Mouse (Mus musculus) heart, embryonic 16.5 days (tissue): Measurements from ENCODE around the gene Zc3hav1. TPM values are rescaled to one million over a fixed set of nuclear protein-coding genes. Genes with fewer than 3 reads are reported as not detected.
A peak's percentile ranks its signal among the peaks of the same experiment; 100 is the strongest.
"Not testable (repeated sequence)": the region's sequence is repeated elsewhere in the genome, so short reads cannot be mapped to it uniquely, and the experiment has no call there.

ENCODE experiments used
- ATAC-seq: fragments of 200-750 bp; cut with Nextera tagmentation; replicated peaks from 2 replicates; pipeline ENCODE4 v1.8.0; 2017; ENCODE audit warnings: moderate number of reproducible peaks; ENCODE audit not compliant: insufficient read depth, low FRiP score; ENCODE audit errors: extremely low read depth
- H3K27ac ChIP-seq: fragments of 300-500 bp; sonication (generic); 2 replicates; pipeline ENCODE4 v1.5.1; 2014; ENCODE audit warnings: mild to moderate bottlenecking, low read length, control low read depth, moderate library complexity
- H3K27me3 ChIP-seq: fragments of 300-500 bp; sonication (generic); 2 replicates; pipeline ENCODE4 v1.6.1; 2014; ENCODE audit warnings: low read length, mixed read lengths; ENCODE audit not compliant: control insufficient read depth, insufficient read depth
- H3K36me3 ChIP-seq: fragments of 300-500 bp; sonication (generic); 2 replicates; pipeline ENCODE4 v1.6.1; 2014; ENCODE audit not compliant: control insufficient read depth, insufficient read depth
- H3K4me1 ChIP-seq: fragments of 300-500 bp; sonication (generic); 2 replicates; pipeline ENCODE4 v1.6.1; 2014; ENCODE audit warnings: low read length, mixed read lengths; ENCODE audit not compliant: control insufficient read depth, insufficient read depth
- H3K4me2 ChIP-seq: fragments of 300-500 bp; sonication (generic); 2 replicates; pipeline ENCODE4 v1.6.1; 2014; ENCODE audit warnings: low read depth, mild to moderate bottlenecking, control low read depth, low read length
- H3K4me3 ChIP-seq: fragments of 300-500 bp; sonication (generic); 2 replicates; pipeline ENCODE4 v1.5.1; 2014; ENCODE audit warnings: mild to moderate bottlenecking, control low read depth, low read length
- H3K9ac ChIP-seq: fragments of 300-500 bp; sonication (generic); 2 replicates; pipeline ENCODE4 v1.6.1; 2014; ENCODE audit warnings: low read length, control low read depth
- H3K9me3 ChIP-seq: fragments of 300-500 bp; sonication (generic); replicated peaks from 2 replicates; pipeline ENCODE4 v1.6.1; 2016; ENCODE audit warnings: low read length; ENCODE audit not compliant: control insufficient read depth
- WGBS: fragments of 180-500 bp; shearing (Covaris S2); extraction: QIAGEN DNeasy Blood & Tissue Kit; methylation state at CpG from one replicate; pipeline ENCODE4 v1.1.7; 2014; 5-methylcytosine and 5-hydroxymethylcytosine counted together
- polyA plus RNA-seq: library from polyadenylated mRNA; unstranded; fragments of >200 nt; fragmentation: Nextera tagmentation; extraction: Ambion mirVana; gene quantifications from 2 replicates; pipeline ENCODE4 v1.2.1, GENCODE M21; 2015

Zc3hav1 gene
- polyA plus RNA-seq, 1 experiment from 2014 or later: 12.4 TPM

GRCm38 (mm10) chr6:38361065-38361464, 6.7 kb upstream of the Zc3hav1 start:
- WGBS: 61% methylated on average over 4 of the region's 4 CpGs
- Histone ChIP-seq H3K4me2 (no peak overlapping the region), H3K27ac (no peak overlapping the region), H3K4me3 (no peak overlapping the region), H3K36me3 (no peaks in the 10 kb centered on the region), H3K4me1 (no peaks in the 10 kb centered on the region), H3K9me3 (no peaks in the 10 kb centered on the region), H3K27me3 (peaks cover 2% of the 10 kb centered on the region; the same call in 1 of the 2 replicates), H3K9ac (no peak overlapping the region)
- ATAC-seq: no peak

GRCm38 (mm10) chr6:38359736-38360499, 5.5 kb upstream of the Zc3hav1 start:
- Histone ChIP-seq H3K27ac (no peak overlapping the region), H3K4me1 (peaks cover 4% of the 10 kb centered on the region; the same call in 1 of the 2 replicates), H3K27me3 (peaks cover 5% of the 10 kb centered on the region; the same call in 1 of the 2 replicates), H3K9ac (no peak overlapping the region), H3K4me2 (no peak overlapping the region), H3K36me3 (no peaks in the 10 kb centered on the region), H3K9me3 (no peaks in the 10 kb centered on the region), H3K4me3 (no peak overlapping the region)
- ATAC-seq: no peak
- 69% methylated on average over 12 of the region's 12 CpGs for WGBS

DNA sequence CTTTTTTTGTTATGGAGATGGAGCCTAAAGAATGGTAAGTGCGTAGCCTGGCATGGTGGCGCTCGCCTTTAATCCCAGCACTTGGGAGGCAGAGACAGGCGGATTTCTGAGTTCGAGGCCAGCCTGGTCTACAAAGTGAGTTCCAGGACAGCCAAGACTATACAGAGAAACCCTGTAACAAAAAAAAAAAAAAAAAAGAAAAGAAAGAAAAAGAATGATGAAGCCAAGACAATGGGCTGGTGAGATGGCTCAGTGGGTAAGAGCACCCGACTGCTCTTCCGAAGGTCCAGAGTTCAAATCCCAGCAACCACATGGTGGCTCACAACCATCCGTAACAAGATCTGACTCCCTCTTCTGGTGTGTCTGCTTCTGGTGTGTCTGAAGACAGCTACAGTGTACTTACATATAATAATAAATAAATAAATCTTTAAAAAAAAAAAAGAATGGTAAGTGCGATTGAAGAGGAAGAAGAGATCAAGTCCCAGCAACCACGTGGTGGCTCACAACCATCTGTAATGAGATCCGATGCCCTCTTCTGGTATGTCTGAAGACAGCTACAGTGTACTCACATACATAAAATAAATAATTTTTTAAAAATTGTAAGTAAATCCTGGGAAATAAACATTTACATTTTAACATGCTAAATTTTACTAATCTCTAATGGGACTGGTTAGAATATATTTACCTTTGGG, 4.8 kb upstream of the Zc3hav1 start:
- 88% methylated on average over 10 of the region's 11 CpGs for WGBS
- H3K27me3 ChIP-seq, H3K9me3 ChIP-seq, H3K4me1 ChIP-seq, ATAC-seq, H3K36me3 ChIP-seq, H3K4me3 ChIP-seq, H3K4me2 ChIP-seq, H3K27ac ChIP-seq, H3K9ac ChIP-seq: not testable (repeated sequence)

DNA sequence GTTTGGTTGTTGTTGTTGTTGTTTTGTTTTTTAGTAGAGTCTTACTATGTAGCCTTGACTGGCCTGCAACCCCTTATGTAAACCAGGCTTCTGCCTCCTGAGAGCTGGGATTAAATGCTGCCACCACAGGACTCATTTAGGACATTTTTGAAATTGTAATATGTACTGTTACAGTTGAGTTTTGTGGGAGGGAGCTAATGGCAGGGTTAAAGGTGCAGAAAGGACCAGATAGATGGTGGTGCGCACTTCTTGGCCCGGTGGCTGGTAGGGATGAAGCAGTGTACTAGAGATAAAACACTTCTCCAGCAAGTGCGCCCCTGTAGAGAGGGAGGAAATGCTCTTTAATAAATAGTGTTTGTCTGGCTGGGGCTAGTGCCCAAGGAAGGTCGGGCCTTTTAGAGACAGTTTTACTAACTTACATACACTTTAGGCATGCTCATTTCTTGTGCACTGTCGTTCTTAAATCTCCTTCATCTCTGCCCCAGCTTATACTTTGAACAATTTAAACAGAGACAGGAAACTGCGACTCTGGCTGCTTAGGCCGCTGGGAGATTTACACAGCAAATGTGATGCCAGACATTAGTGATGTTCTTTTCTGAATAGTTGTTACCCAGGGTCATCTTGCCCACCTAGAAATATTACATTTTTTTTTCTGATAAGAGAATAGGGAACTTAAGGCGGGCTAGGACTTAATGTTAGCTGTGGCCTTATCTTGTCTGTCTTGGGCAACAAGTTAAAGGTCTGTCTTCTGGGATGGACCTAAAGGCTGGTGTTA, 4.0 kb upstream of the Zc3hav1 start:
- no peaks in the 10 kb centered on the region for H3K9me3 ChIP-seq
- no peaks in the 10 kb centered on the region for H3K36me3 ChIP-seq
- H3K9ac ChIP-seq: no peak overlapping the region
- peaks cover 5% of the 10 kb centered on the region; the same call in 1 of the 2 replicates for H3K27me3 ChIP-seq
- no peak overlapping the region for H3K4me3 ChIP-seq
- H3K4me2 ChIP-seq: no peak overlapping the region
- peaks cover 4% of the 10 kb centered on the region; the same call in 1 of the 2 replicates for H3K4me1 ChIP-seq
- ATAC-seq: no peak
- 53% methylated on average over 8 of the region's 8 CpGs for WGBS
- no peak overlapping the region for H3K27ac ChIP-seq

- 69% methylated on average over 5 of the region's 5 CpGs for WGBS
- ATAC-seq: no peak
- Histone ChIP-seq H3K36me3 (no peaks in the 10 kb centered on the region), H3K4me2 (no peak overlapping the region), H3K9me3 (no peaks in the 10 kb centered on the region), H3K9ac (no peak overlapping the region), H3K4me3 (no peak overlapping the region), H3K27ac (no peak overlapping the region), H3K27me3 (peaks cover 5% of the 10 kb centered on the region; the same call in 1 of the 2 replicates), H3K4me1 (peaks cover 10% of the 10 kb centered on the region; the same call in 1 of the 2 replicates)
Measured at GRCm38 (mm10) chr6:38357603-38358252, 3.3 kb upstream of the Zc3hav1 start.

DNA sequence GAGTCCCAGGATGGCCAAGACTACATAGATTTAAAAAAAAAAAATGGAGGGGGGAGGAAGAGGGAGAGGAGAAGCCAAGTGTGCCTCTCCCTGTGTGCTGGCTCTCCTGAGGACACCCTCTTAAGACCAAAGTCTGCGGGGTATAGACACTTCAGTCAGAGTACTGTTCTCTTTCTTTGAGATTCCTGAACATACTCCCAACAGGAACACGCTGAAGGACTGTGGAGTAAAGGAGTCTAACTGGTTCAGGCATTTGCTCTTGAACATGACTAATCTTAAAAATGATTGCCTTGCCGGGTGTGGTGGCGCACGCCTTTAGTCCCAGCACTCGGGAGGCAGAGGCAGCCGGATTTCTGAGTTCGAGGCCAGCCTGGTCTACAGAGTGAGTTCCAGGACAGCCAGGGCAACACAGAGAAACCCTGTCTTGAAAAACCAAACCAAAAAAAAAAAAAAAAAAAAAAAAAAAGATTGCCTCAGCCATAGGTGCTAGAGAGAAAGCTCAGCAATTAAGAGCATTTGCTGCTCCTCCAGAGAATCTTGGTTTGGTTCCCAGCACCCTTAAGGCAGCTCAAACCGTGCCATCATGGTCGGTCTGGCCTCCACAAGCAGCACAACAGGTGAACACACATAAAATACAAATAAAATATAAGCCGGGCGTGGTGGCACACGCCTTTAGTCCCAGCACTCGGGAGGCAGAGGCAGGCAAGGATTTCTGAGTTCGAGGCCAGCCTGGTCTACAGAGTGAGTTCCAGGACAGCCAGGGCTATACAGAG, 2.4 kb upstream of the Zc3hav1 start:
- WGBS: 81% methylated on average over 15 of the region's 15 CpGs

GRCm38 (mm10) chr6:38355862-38356261, 1.5 kb upstream of the Zc3hav1 start:
- WGBS: 36% methylated on average over 7 of the region's 7 CpGs
- Histone ChIP-seq H3K36me3 (no peaks in the 10 kb centered on the region), H3K4me2 (no peak overlapping the region), H3K27ac (no peak overlapping the region), H3K9me3 (no peaks in the 10 kb centered on the region), H3K4me3 (no peak overlapping the region), H3K9ac (no peak overlapping the region), H3K4me1 (peaks cover 13% of the 10 kb centered on the region; the same call in 1 of the 2 replicates), H3K27me3 (peaks cover 12% of the 10 kb centered on the region)
- no peak for ATAC-seq

More for the DNA sequence above, 2.4 kb upstream of the Zc3hav1 start:
- H3K4me3 ChIP-seq, H3K27ac ChIP-seq, H3K9ac ChIP-seq, H3K27me3 ChIP-seq, H3K4me2 ChIP-seq, H3K36me3 ChIP-seq, H3K9me3 ChIP-seq, ATAC-seq: not testable (repeated sequence)
- peaks cover 13% of the 10 kb centered on the region; the same call in 1 of the 2 replicates for H3K4me1 ChIP-seq

- H3K9ac ChIP-seq: peak overlapping the region; percentile 83
- no peak overlapping the region for H3K27ac ChIP-seq
- peak overlapping the region; percentile 81 for H3K4me2 ChIP-seq
- H3K4me1 ChIP-seq: peaks cover 13% of the 10 kb centered on the region; the same call in 1 of the 2 replicates
- no peak for ATAC-seq
- H3K36me3 ChIP-seq: no peaks in the 10 kb centered on the region
- H3K27me3 ChIP-seq: peaks cover 12% of the 10 kb centered on the region
- H3K4me3 ChIP-seq: peak overlapping the region; percentile 84
- WGBS: 10% methylated on average over 8 of the region's 8 CpGs
- no peaks in the 10 kb centered on the region for H3K9me3 ChIP-seq
Measured at GRCm38 (mm10) chr6:38355354-38355823, 986 bp upstream of the Zc3hav1 start.
